Mouse (Mus musculus) megakaryocyte, embryonic 14.5 days (primary cell): ENCODE measurements around the gene Lrrc32. TPM values are rescaled to one million over a fixed set of nuclear protein-coding genes. Genes with fewer than 3 reads are reported as not detected.
A peak's percentile ranks its signal among the peaks of the same experiment; 100 is the strongest.

Source experiments
- H3K27me3 ChIP-seq: replicated peaks from 2 replicates; pipeline ENCODE3; 2012; ENCODE audit warnings: inconsistent platforms
- H3K36me3 ChIP-seq: replicated peaks from 2 replicates; pipeline ENCODE3; 2012; ENCODE audit warnings: low read length, inconsistent platforms, mixed read lengths
- H3K4me1 ChIP-seq: 2 replicates; pipeline ENCODE4 v1.6.1; 2012; ENCODE audit warnings: inconsistent platforms
- H3K4me3 ChIP-seq: replicated peaks from 2 replicates; pipeline ENCODE3; 2012; ENCODE audit warnings: moderate library complexity, mild to moderate bottlenecking, inconsistent platforms
- H3K9me3 ChIP-seq: 2 replicates; pipeline ENCODE4 v1.6.1; 2012; ENCODE audit warnings: inconsistent platforms
- FLI1 ChIP-seq: IDR thresholded peaks from 2 replicates; pipeline ENCODE4 v1.6.1; 2012; ENCODE audit warnings: low read length, inconsistent platforms, mixed read lengths
- GATA1 ChIP-seq: IDR thresholded peaks from 3 replicates; pipeline ENCODE4 v1.6.1; 2012; ENCODE audit warnings: mixed read lengths, low read length, inconsistent platforms, borderline replicate concordance
- polyA plus RNA-seq: library from polyadenylated mRNA; stranded (reverse); fragments of >175 nt; gene quantifications from 2 replicates; pipeline ENCODE4 v1.2.3, GENCODE M21; 2012; ENCODE audit warnings: low replicate concordance; ENCODE audit not compliant: insufficient read depth

The Lrrc32 gene
- polyA plus RNA-seq, 1 experiment, result 28.6 TPM

GRCm38 (mm10) chr7:98472529-98472928, 16.6 kb upstream of the Lrrc32 start:
- H3K4me3 ChIP-seq, result no peak overlapping the region
- H3K4me1 ChIP-seq, result peaks cover 32% of the 10 kb centered on the region
- H3K36me3 ChIP-seq, result no peaks in the 10 kb centered on the region
- TF ChIP-seq GATA1, result no peak
- no peak for TF ChIP-seq FLI1
- peaks cover 7% of the 10 kb centered on the region for H3K9me3 ChIP-seq
- peaks cover 86% of the 10 kb centered on the region for H3K27me3 ChIP-seq

GRCm38 (mm10) chr7:98474558-98474957, 14.5 kb upstream of the Lrrc32 start:
- TF ChIP-seq FLI1 (no peak), GATA1 (no peak)
- Histone ChIP-seq H3K27me3 (peaks cover 84% of the 10 kb centered on the region), H3K9me3 (peaks cover 7% of the 10 kb centered on the region), H3K36me3 (no peaks in the 10 kb centered on the region), H3K4me3 (no peak overlapping the region), H3K4me1 (peaks cover 26% of the 10 kb centered on the region; the same call in 1 of the 2 replicates)

- H3K4me3 ChIP-seq, result no peak overlapping the region
- peaks cover 79% of the 10 kb centered on the region for H3K27me3 ChIP-seq
- H3K9me3 ChIP-seq, result peaks cover 4% of the 10 kb centered on the region
- no peak for TF ChIP-seq GATA1
- TF ChIP-seq FLI1, result no peak
- no peaks in the 10 kb centered on the region for H3K36me3 ChIP-seq
- H3K4me1 ChIP-seq, result peaks cover 41% of the 10 kb centered on the region
These were observed 11.9 kb upstream of the Lrrc32 start for GRCm38 (mm10) chr7:98477153-98477552.

GRCm38 (mm10) chr7:98480481-98480880, 8.6 kb upstream of the Lrrc32 start:
- H3K4me1 ChIP-seq, result peaks cover 74% of the 10 kb centered on the region
- peaks cover 51% of the 10 kb centered on the region for H3K27me3 ChIP-seq
- TF ChIP-seq GATA1 (no peak), FLI1 (no peak)
- no peaks in the 10 kb centered on the region for H3K9me3 ChIP-seq
- no peak overlapping the region for H3K4me3 ChIP-seq
- no peaks in the 10 kb centered on the region for H3K36me3 ChIP-seq

GRCm38 (mm10) chr7:98481066-98481734, 7.9 kb upstream of the Lrrc32 start:
- no peaks in the 10 kb centered on the region for H3K36me3 ChIP-seq
- TF ChIP-seq FLI1, result no peak
- no peak for TF ChIP-seq GATA1
- peak overlapping the region; percentile 75 for H3K4me3 ChIP-seq
- peaks cover 76% of the 10 kb centered on the region for H3K4me1 ChIP-seq
- H3K9me3 ChIP-seq, result no peaks in the 10 kb centered on the region
- peaks cover 47% of the 10 kb centered on the region for H3K27me3 ChIP-seq

- Histone ChIP-seq H3K27me3 (peaks cover 47% of the 10 kb centered on the region), H3K36me3 (peaks cover 2% of the 10 kb centered on the region), H3K4me3 (no peak overlapping the region), H3K4me1 (peaks cover 81% of the 10 kb centered on the region), H3K9me3 (no peaks in the 10 kb centered on the region)
- TF ChIP-seq FLI1, result no peak
- no peak for TF ChIP-seq GATA1
These were observed 7.2 kb upstream of the Lrrc32 start for GRCm38 (mm10) chr7:98481861-98482260.

- Histone ChIP-seq H3K27me3 (peaks cover 47% of the 10 kb centered on the region), H3K4me3 (peak overlapping the region; percentile 67), H3K9me3 (no peaks in the 10 kb centered on the region), H3K36me3 (peaks cover 9% of the 10 kb centered on the region), H3K4me1 (peaks cover 84% of the 10 kb centered on the region)
- TF ChIP-seq GATA1 (0 out of 3 replicates have a peak, but pooled peaks have one; percentile 48), FLI1 (no peak)
These were observed 6.4 kb upstream of the Lrrc32 start for GRCm38 (mm10) chr7:98482551-98483267.

- Histone ChIP-seq H3K4me1 (peaks cover 90% of the 10 kb centered on the region), H3K27me3 (peaks cover 47% of the 10 kb centered on the region), H3K36me3 (peaks cover 9% of the 10 kb centered on the region), H3K4me3 (peak overlapping the region; percentile 67), H3K9me3 (no peaks in the 10 kb centered on the region)
- TF ChIP-seq GATA1 (no peak), FLI1 (no peak)
These were observed 5.8 kb upstream of the Lrrc32 start for GRCm38 (mm10) chr7:98483268-98483607.

- H3K4me3 ChIP-seq, result peak overlapping the region; percentile 75
- H3K4me1 ChIP-seq, result peaks cover 96% of the 10 kb centered on the region
- H3K27me3 ChIP-seq, result peaks cover 39% of the 10 kb centered on the region
- no peaks in the 10 kb centered on the region for H3K9me3 ChIP-seq
- H3K36me3 ChIP-seq, result peaks cover 9% of the 10 kb centered on the region
- TF ChIP-seq GATA1 (no peak), FLI1 (no peak)
These were observed 4.2 kb upstream of the Lrrc32 start for GRCm38 (mm10) chr7:98484878-98485277.

- H3K9me3 ChIP-seq, result no peaks in the 10 kb centered on the region
- no peak for TF ChIP-seq GATA1
- no peak for TF ChIP-seq FLI1
- peak overlapping the region; percentile 44 for H3K4me3 ChIP-seq
- peaks cover 33% of the 10 kb centered on the region for H3K27me3 ChIP-seq
- H3K4me1 ChIP-seq, result peaks cover 97% of the 10 kb centered on the region
- peaks cover 11% of the 10 kb centered on the region for H3K36me3 ChIP-seq
These were observed 3.6 kb upstream of the Lrrc32 start for GRCm38 (mm10) chr7:98485508-98485907.
